Mouse (Mus musculus): ENCODE measurements around the gene Ackr3.

Gene Ackr3

DNA sequence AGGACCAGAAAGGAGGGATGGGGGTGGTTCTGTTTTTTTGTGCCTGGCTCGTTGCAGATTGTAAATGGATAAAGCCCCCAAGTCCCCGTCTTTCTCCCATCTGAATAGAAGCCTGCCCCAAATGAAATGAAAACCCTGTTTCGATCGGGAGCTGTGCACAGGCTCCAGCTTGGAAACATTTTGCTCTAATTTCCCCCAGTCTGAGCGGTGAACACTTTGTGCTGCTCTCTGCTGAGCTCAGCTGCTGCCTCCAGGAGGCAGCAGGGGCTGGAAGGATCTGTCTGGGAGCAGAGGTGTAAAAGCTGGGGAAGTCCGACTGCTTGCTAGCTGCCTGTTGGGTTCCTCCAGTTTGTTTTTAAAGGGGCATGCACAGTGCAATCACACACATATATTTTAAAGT, 1.4 kb downstream of the Ackr3 start:
- peak; percentile 12 for DNase-seq

DNA sequence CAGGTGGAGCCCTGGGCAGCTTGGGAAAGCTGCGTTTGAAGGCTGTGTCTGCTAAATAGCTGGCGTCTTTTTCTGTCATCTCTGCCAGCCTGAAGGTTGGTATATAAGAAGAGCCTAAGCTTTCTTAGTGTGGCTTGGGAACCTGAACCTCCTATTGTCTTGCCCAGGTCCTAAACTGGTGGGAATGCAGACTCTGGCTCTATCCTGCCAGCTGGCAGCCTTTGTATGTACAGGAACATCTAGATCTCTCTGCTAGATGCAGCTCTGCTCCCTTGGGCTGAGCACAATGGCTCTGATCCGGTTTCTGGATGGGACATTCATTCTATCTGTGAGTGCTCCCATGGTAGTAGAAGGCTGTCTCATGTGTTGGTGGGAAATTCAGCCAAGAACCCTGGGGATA, 2.9 kb downstream of the Ackr3 start:
- no peak for DNase-seq

DNA sequence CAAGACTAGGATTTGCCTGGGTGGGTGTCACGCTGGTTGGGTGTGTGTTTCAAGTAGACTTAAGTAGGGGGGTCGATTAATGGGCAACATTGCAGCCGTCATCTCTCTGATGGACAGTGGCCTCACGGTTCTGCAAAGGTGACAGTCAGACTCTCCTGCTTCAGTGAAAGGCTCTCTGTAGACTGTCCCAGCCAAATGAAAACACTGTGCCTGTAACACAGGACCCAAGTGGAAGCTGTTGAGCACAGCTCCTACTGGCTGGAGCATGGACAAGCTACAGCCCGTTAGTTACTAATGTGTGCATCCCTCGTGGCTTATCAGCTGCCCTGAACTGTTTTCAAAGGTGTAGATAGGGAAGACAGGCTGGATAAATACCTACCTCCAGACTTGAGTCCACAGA, 3.5 kb downstream of the Ackr3 start:
- no peak for DNase-seq

DNA sequence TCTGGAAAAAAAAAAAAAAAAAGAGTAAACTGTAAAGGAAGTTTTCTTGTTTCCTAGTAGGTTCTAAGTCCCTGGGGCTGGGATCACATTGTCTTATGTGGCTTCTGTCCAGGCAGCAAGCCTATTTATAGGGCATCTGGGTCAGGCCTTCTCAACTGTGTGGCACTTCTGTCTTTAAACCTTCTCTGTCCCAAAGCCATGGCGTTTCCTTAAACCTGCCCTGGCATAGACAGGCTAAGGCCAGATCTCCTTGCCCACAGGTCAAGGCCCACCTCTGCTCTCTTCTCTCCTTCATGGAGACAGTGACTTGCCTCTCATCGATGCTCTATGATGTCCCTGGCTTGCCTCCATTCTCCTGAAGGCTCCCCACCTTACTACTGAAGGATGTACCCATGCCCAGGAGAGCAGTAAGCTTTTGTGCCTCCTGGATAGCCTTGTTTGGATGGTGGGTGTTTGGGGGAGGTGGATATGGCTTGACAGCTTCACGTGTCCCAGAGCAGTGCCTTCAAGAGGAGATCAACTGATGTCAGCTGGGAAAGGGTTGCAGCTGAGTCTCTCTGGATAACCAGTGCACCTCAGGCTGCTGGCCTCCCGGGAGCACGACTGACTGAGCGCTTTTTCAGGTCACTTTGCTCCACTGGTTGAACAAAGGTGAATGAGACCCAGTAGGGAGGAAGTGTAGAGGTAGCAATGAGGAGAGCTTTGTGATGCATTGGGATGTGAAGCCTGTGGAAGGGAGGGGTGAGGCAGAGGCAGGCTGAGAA, 4.1 kb downstream of the Ackr3 start:
- no peak for DNase-seq

DNA sequence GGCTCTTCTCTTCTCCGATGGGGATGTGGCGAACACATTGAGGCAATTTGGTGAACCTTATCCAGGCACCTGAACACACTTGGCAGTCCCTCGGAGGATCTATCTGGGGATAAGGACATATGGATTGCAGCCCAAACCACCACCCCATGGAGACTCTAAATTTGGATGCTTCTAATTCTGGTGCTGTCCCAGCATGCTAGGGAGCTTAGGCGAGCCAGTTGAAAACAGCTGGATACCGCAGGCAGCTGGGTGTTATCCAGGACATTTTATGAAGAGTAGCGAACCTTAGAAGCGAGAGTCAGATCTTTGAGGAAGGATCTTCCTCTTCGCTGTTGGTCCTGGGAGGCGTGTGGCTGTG, 4.7 kb downstream of the Ackr3 start:
- no peak for DNase-seq

DNA sequence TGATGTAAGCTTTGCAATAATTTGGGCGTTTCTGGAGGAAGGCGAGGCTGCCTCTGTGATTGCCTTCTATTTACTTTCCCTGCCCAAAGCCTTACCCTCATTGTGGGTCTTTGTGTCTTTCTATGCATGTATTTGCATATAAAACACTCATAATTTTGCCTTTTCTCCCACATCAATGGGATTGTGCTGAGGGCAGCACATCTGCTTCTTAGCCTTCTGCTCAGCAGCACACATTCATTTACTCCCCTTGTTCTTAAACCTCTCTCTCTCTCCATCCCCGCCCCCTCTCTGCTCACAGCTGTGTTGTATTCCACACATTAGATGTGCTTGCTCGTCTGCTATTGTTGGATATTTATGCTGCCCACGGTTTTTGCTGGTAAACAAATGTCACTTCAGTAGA, 5.3 kb downstream of the Ackr3 start:
- DNase-seq = no peak

DNA sequence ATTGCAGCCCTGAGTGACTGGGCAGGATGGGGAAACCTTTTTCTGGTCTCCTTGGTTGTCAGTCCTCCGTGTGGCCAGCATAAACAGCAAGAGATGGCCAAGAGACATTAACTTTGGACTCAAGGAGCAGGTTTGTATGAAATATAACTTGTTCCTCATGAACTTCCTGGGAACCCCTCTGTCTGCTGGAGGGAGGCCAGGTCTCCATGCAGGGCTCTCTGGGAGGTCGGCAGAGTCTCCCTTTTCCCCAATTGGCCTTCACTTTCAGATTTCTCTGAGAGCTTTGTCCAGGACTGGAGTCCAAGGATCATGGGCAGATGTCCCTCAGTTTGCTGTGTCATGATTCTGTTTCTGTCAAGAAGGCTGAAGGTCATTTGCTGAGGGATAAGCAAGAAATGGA, 6.0 kb downstream of the Ackr3 start:
- no peak for DNase-seq

DNA sequence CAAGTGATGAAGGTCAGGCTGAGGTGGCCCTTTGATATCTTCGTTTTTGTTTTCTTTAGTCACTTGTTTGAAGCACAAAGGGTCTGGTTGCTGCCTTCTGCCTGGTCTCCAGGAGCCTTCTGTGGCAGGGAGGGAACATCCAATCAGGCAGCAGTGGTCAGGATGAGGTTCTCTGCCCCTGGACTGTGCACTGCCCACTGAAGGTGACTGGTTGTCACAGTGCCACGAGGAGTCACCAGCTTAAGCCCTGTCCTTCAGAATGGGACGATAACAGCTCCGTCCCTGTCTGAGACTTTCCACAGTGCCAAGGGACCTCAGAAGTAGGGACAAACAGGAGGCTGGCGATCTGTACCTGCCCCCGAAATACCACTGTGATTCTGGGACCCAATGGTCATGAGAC, 6.6 kb downstream of the Ackr3 start:
- no peak for DNase-seq

DNA sequence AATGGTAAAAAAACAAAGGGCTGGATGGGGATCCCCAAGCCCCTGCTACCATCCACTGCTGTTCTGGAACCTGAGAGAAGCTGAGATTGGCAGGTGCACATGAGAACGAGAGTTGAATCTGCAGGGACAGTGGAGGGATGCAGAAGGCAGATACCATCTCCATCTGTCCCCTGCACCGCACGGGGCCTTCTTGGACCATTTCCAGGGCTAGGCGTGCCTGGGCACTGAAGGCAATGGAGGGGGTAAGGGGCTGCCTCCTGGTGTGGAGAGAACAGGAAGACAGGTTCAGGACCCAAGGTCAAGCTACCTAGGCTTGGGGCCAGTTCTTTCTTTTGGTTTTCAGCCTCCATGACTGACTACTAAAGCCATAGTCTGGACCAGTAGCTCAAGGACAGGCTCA, 7.0 kb downstream of the Ackr3 start:
- no peak for DNase-seq

DNA sequence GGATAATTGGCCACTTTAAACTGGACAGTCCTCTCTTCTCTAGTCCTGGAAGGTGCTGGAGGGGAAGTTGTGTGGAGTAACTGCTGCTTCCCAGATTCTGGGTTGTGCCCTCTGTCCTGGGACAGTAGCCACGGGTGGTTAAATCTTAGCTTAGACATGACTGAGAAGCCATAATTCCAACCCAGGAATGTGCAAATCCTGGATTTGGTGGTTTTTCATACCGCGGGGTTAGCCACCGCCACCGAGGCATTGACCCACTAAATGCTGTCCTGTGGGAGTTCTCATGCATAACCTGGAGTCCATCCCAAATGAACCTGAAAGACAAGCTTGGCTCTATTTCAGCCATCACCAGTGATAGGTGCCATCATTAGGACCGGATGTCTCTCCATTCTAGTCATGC, 8.6 kb downstream of the Ackr3 start:
- no peak for DNase-seq

DNA sequence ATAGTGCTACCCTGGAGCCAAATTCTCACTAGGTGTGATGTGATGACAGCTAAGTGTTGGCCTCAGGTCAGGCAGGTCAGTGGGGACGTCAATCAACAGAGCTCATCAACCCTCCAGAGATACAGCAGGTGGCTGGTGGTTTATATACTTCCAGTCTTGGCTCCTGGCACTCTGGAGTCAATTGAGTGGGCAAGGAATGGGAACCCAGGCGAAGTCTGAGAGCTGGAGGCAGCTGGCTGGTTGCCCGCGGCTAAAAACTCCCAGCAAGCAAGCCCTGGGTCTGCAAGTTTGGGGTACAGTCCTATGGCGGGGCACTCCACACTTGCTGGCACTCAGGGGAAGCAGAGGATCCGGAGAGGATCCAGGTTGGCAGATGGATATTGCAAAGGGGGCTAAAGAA, 9.1 kb downstream of the Ackr3 start:
- DNase-seq = no peak

DNA sequence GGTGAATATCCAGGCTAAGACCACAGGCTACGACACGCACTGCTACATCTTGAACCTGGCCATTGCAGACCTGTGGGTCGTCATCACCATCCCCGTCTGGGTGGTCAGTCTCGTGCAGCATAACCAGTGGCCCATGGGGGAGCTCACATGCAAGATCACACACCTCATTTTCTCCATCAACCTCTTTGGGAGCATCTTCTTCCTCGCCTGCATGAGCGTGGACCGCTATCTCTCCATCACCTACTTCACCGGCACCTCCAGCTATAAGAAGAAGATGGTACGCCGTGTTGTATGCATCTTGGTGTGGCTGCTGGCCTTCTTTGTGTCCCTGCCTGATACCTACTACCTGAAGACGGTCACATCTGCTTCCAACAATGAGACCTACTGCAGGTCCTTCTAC, 10.2 kb downstream of the Ackr3 start:
- no peak for DNase-seq

DNA sequence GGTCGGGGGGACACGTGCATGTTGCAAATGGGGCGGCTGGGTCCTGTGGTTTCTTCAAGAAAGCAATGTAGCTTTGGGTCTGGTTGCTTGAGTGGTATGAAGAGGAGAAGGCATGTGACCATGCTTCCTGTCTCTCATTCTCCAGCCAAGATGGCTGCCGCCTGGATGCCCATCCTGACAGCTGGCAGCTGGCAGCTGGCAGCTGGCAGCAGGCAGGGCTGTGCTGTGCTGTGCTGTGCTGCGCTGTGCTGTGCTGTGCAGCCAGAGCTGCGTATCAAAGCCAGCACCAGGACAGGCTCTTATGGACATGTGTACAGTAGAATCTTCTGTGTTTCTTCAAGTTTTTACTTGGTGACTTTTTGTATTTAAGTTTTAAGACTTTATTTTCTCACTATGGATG, 11.1 kb downstream of the Ackr3 start:
- no peak for DNase-seq

DNA sequence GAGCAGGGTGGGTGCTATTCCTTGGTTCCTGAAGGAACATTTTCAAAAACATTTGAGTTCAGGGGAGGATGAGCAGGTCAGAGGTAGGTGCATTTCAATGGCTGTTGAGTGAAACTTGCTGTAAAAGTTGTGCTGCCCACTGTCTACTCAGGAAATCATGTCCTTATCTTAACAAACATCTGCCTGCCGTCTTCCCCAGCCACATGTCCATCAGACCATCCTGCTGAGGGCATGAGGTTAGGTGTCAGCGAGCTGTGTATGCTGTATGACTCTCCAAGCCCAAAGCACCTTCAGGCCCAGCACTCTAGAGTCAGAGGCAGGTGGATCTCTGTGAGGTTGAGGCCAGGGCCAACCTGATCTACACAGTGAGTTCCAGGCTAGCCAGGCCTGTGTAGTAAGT, 12.1 kb downstream of the Ackr3 start:
- DNase-seq = no peak

DNA sequence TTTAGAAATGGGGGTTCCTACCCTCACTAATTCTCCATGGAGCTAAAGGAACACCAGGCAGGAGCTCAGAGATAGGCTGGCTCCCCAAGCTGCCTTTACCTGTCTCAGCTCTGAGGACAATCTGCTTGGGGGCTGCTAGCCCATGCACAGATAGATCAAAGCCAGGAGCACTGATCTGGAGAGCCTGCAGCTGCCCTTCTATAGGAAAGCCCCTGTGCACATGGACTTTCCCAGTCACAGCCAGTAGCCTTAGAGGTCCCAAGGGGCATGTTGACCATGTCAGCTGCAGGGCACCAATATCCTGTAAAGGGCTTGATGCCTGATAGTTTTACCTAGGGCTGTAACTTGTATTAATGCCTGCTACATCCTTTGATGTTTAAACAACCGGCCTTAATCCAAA, 12.6 kb downstream of the Ackr3 start:
- no peak for DNase-seq

DNA sequence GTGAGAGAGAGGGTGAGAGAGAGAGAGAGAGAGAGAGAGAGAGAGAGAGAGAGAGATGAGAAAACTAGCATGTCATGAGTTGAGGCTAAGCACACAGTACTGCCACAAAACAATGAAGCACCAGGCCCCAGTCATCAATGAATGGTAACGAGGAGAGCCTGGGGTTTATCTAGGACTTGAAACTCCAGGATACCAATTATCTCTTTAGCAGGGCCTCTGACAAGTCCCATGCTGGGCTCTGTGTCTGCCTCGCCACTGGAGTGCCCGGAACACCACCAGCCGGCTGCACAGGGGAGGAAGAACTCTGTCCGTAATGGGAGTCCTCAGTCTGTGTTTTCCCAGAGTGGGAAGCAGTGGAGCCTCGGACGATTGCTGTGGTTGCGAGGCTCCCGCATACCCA, 16.5 kb downstream of the Ackr3 start:
- no peak for DNase-seq

DNA sequence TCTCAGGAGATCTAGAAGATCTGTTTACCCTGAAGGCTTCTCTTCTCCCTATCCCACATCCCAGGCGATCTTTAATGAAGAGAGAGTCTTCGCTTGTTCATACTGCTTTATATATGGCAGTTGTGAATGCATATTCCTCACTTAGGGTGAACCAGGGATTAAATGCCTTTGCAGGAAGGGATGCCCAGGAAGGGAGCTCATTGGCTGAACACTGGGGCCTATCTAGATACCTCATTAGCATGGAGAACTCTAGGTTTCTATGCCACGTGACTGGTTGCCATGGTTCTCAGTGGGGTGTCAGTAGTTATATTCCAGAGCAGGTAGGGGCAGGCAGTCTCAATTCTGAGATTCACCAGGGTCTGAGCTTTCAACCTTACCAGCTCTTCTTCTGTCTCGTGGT, 17.1 kb downstream of the Ackr3 start:
- no peak for DNase-seq

DNA sequence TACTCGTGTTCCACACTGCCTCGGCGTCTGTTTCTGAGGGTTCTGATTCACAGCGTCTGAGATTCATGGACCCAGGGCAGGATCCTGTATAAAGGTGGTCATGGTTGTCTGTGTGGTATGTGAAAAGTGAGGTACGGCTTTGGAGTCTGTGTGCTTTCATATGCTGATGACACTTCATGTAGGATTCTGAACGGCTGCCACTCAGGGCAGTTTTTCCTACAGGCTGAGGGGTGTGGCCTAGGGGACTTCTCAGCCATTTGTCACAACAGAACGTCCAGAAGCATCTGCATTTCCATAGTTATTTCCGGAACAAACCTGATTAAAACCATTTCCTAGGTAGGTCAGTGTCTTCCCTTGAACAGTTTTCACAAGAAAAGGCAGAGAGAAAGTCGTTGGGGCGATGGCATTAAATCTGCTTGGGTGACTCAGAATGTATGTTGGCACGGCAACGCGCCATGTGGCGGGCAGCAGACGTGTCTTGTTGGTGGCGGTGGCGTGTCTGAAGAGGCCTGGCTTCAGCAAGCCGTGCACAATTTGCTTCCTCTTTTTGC, 18.1 kb downstream of the Ackr3 start:
- DNase-seq = no peak

DNA sequence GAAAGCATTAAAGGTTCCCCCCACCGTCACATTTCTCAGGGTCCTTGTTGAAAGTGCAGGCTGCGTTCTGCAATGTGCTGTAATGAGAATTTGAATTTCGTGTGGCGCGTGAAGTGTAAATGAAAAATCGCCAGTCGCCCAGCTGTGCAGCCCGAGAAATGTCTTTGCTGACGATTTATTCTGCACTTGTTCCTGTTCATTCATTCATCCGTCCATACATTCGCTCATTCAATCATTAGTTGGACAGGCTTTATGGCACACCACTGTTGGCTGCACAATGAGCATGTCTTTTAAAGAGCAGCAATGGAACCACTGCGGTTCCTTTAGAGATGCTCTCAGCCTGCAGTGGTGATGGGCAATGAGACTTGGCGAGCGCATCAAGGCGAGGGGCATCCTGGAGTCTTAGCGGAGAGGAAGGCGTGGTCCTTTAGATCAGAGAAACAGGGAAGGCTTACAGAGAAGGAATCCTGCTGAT, 18.7 kb downstream of the Ackr3 start:
- DNase-seq = no peak

DNA sequence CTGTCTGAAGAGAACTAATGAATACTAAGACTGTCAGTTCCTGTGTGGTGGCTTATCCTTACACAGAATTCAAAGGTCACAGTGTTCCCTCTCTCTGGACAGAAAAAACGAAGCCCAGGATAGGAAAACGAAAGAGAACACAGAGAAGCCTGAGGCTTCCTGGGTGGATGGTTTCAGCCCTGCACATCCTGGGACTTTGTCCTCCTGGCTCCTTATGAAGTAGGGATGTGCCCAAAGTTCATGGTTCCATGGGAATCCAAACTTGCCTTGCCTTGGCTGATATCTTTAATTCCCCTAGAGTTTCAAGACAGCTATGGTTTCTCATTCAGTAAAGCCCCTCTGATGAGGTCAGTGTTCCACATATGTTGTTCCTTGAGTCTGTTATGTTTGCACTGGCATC, 19.2 kb downstream of the Ackr3 start:
- no peak for DNase-seq

DNA sequence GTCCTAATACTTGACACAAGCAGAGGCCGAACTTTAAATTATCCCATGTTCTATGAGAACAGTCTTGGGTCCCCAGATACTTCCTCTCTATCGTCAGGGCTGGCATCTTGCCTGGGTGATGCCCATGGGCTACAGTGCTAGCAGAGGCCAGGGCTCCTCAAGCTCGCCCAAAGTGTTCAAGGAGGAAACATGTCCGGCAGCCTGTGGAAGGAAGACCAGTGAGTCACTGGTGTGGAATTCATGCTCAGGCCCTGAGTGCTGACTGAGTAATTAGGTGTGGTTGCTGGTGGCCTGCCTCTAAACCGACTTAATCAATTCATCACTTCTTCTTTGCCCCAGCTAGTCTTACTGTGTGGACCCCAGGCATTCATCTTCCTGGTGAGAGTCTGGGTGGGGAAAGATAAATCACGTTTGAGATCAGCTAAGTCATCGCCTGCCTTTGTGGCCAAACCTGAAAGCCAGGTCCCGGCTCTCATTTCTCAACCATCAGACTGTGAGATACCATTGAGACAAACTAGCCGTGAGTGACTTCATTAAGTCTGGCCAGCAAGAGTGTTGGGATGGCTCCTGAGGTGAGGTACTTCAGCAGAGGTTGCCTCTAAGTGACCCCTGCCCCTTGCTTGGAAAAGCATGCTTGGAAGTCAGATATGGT, 21.9 kb downstream of the Ackr3 start:
- DNase-seq = no peak

DNA sequence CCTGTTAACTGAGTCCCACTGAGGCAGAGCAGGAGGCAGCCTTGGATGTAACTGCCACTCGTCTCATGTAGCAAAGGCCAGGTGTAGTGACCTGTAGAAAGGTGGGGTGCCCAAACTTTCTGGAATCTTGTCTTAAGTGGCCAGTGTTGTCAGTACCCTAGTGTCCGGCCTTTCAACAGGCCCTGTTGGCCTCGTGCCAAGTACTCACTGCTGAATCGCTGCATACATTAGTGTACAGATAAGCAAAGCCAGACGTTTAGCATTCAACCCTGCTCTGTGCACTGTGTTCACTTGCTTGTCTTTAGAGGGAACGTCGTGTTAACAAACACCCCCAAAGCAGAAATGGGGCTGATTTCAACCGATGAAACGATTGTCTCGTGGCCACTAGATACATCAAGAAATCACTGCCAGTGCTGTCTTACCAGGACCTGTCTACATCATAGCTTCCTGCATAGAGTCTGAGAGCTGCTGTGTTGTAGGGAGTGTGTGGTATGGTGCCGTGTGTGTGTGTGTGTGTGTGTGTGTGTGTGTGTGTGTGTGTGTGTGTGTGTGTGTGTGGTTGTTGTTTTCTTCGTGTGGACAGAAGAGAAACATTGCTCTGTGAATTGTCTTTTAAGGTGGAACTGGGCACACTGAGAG, 24.0 kb downstream of the Ackr3 start:
- DNase-seq = no peak

DNA sequence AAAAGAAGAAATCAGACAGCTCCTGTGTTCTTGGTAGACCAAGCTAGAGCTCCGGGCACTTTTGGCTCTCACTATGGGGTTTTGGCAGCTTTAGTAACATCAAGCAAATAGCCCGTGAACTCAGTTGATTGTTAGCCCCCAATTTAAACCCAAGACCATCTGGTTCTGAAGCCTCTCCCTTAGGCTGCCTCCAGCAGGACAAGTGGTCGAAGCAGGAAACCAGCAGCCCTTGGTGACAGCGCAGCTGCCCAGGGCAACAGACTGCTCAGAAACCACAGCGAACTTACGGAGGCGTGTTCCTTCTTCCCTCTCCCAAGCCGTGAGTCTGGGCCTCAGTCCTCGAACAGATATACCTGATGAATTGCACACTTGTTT, 24.5 kb downstream of the Ackr3 start:
- no peak for DNase-seq

DNA sequence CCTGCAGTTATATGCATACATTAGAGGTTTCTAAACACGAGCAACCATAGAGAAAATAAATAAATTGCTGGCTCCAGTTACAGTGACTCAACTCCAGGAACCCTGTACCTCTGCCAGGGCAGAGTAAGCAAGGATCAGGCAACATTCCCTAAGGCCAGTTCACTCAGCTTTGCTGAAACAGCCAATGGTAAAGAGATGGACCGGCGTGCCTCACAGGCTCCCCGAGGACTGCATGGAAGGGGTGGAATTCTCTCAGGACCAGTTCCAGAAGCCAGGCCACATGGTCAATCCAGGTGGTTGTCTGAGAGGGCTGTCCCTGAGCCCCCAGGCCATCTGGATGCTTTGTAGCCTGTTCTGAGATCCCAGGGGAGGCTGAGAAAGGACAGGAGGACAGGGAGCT, 26.8 kb downstream of the Ackr3 start:
- DNase-seq = no peak

Measured in cerebellum, adult 11 months (tissue).